Mouse (Mus musculus) embryonic fibroblast, embryonic 13.5 days (primary cell): Measurements from ENCODE around the gene Scgb2b3. TPM values are rescaled to one million over a fixed set of nuclear protein-coding genes. Genes with fewer than 3 reads are reported as not detected.

Source experiments
- H3K27ac ChIP-seq: 2 replicates; pipeline ENCODE4 v1.5.1; 2012; ENCODE audit warnings: low read length, control low read depth, inconsistent platforms; ENCODE audit not compliant: insufficient read depth
- H3K4me1 ChIP-seq: 2 replicates; pipeline ENCODE4 v1.6.1; 2011; ENCODE audit warnings: low read length; ENCODE audit not compliant: control insufficient read depth, insufficient read depth
- H3K4me3 ChIP-seq: 2 replicates; pipeline ENCODE4 v1.5.1; 2011; ENCODE audit warnings: mild to moderate bottlenecking, control low read depth, low read length; ENCODE audit not compliant: insufficient read depth
- CTCF ChIP-seq: IDR thresholded peaks from 2 replicates; pipeline ENCODE4 v1.5.1; 2011; ENCODE audit warnings: mild to moderate bottlenecking, control low read depth, low read length, moderate library complexity, borderline replicate concordance; ENCODE audit not compliant: insufficient read depth
- POLR2A ChIP-seq: IDR thresholded peaks from 2 replicates; pipeline ENCODE4 v1.6.1; 2011; ENCODE audit warnings: low read depth, mild to moderate bottlenecking, control low read depth, low read length, moderate library complexity
- polyA plus RNA-seq: library from polyadenylated mRNA; stranded (reverse); fragments of >200 nt; gene quantifications from 2 replicates; pipeline ENCODE4 v1.2.4, GENCODE M21; 2011; ENCODE audit warnings: low read depth; ENCODE audit not compliant: missing spikeins, insufficient read length

Scgb2b3 gene
- not detected in 2 replicates for polyA plus RNA-seq

GRCm38 (mm10) chr7:31362022-31362560 lies at the start of gene Scgb2b3:
Scgb2b3 (minus strand) TSS chr7:31362072.
- no peak for TF ChIP-seq POLR2A
- TF ChIP-seq CTCF, result no peak
- Histone ChIP-seq H3K4me3 (no peak within 1 kb of the TSS), H3K4me1 (no peaks in the 10 kb centered on the region), H3K27ac (no peak within 1 kb of the TSS)

GRCm38 (mm10) chr7:31375292-31375691 lies 13.4 kb upstream of the Scgb2b3 start, which contains the start of gene Scgb1b3:
Scgb1b3 (plus strand) TSS chr7:31375592.
- Histone ChIP-seq H3K27ac (no peak within 1 kb of the TSS), H3K4me1 (no peaks in the 10 kb centered on the region), H3K4me3 (no peak within 1 kb of the TSS)
- TF ChIP-seq CTCF, result no peak
- no peak for TF ChIP-seq POLR2A

Other genes with a start within 250 kb of the Scgb2b3 start
- 0.60 and 0.90 TPM in 2 replicates for gene Hpn, start 246.8 kb downstream of the Scgb2b3 start, polyA plus RNA-seq
- gene Scn1b, start 235.1 kb downstream of the Scgb2b3 start, polyA plus RNA-seq, result 40.8 and 57.9 TPM in 2 replicates
- gene Gramd1a, start 206.2 kb downstream of the Scgb2b3 start, polyA plus RNA-seq, result 44.3 and 53.9 TPM in 2 replicates
- not detected in 2 replicates for gene Scgb2b2, start 71.6 kb downstream of the Scgb2b3 start, polyA plus RNA-seq
- gene Scgb1b2, start 70.3 kb downstream of the Scgb2b3 start, polyA plus RNA-seq, result not detected in 2 replicates
- not detected in 2 replicates for gene Scgb1b3, start 13.5 kb upstream of the Scgb2b3 start, polyA plus RNA-seq